Mouse (Mus musculus) heart, embryonic 15.5 days (tissue): ENCODE measurements at regions not wholly inside any gene's neighbourhood (a gene's known extent, or its start where the extent isn't known, plus 50 kb on each side); places are given as distances from the start of the nearest gene placed in this dataset.

Experiments used
- ATAC-seq: fragments of 200-750 bp; cut with Nextera tagmentation; replicated peaks from 2 replicates; pipeline ENCODE4 v1.8.0; 2017; ENCODE audit warnings: low read depth, moderate TSS enrichment; ENCODE audit not compliant: insufficient number of reproducible peaks, insufficient read depth, low FRiP score
- H3K27ac ChIP-seq: fragments of 300-500 bp; sonication (generic); 2 replicates; pipeline ENCODE4 v1.5.1; 2015; ENCODE audit warnings: mild to moderate bottlenecking, inconsistent platforms
- H3K27me3 ChIP-seq: fragments of 300-500 bp; sonication (generic); 2 replicates; pipeline ENCODE4 v1.6.1; 2015; ENCODE audit warnings: inconsistent platforms
- H3K36me3 ChIP-seq: fragments of 300-500 bp; sonication (generic); 2 replicates; pipeline ENCODE4 v1.6.1; 2015; ENCODE audit warnings: mild to moderate bottlenecking, inconsistent platforms
- H3K4me1 ChIP-seq: fragments of 300-500 bp; sonication (generic); replicated peaks from 2 replicates; pipeline ENCODE4 v1.6.1; 2015; ENCODE audit warnings: inconsistent platforms
- H3K4me2 ChIP-seq: fragments of 300-500 bp; sonication (generic); 2 replicates; pipeline ENCODE4 v1.6.1; 2015; ENCODE audit warnings: inconsistent platforms, mild to moderate bottlenecking, moderate library complexity
- H3K4me3 ChIP-seq: fragments of 300-500 bp; sonication (generic); 2 replicates; pipeline ENCODE4 v1.5.1; 2015; ENCODE audit warnings: mild to moderate bottlenecking, inconsistent platforms
- H3K9ac ChIP-seq: fragments of 300-500 bp; sonication (generic); 2 replicates; pipeline ENCODE4 v1.6.1; 2015; ENCODE audit warnings: mild to moderate bottlenecking, inconsistent platforms
- H3K9me3 ChIP-seq: fragments of 300-500 bp; sonication (generic); replicated peaks from 2 replicates; pipeline ENCODE4 v1.6.1; 2016; ENCODE audit warnings: inconsistent platforms
- WGBS: fragments of 180-500 bp; shearing (Covaris S2); methylation state at CpG from one replicate; pipeline ENCODE4 v1.1.7; 2015; ENCODE audit warnings: mixed read lengths; 5-methylcytosine and 5-hydroxymethylcytosine counted together

- H3K4me1 ChIP-seq: peaks cover 2% of the 10 kb centered on the region
- no peak overlapping the region for H3K4me2 ChIP-seq
- ATAC-seq: no peak
- WGBS: 65% methylated on average over 6 of the region's 6 CpGs
- H3K27me3 ChIP-seq: no peaks in the 10 kb centered on the region
- H3K27ac ChIP-seq: no peak overlapping the region
- H3K4me3 ChIP-seq: no peak overlapping the region
- no peaks in the 10 kb centered on the region for H3K36me3 ChIP-seq
- H3K9me3 ChIP-seq: no peaks in the 10 kb centered on the region
- no peak overlapping the region for H3K9ac ChIP-seq
These were observed 89.3 kb upstream of the Ifne start for GRCm38 (mm10) chr4:88969134-88969841.

GRCm38 (mm10) chr4:88959621-88960020, 79.6 kb upstream of the Ifne start:
- H3K27me3 ChIP-seq: no peaks in the 10 kb centered on the region
- peaks cover 5% of the 10 kb centered on the region for H3K4me1 ChIP-seq
- H3K4me3 ChIP-seq: no peak overlapping the region
- no peak overlapping the region for H3K4me2 ChIP-seq
- WGBS: 63% methylated on average over 3 of the region's 3 CpGs
- no peaks in the 10 kb centered on the region for H3K9me3 ChIP-seq
- no peak overlapping the region for H3K27ac ChIP-seq
- no peak overlapping the region for H3K9ac ChIP-seq
- ATAC-seq: no peak
- H3K36me3 ChIP-seq: no peaks in the 10 kb centered on the region

- Histone ChIP-seq H3K4me1 (peaks cover 5% of the 10 kb centered on the region), H3K27ac (no peak overlapping the region), H3K4me2 (no peak overlapping the region), H3K36me3 (no peaks in the 10 kb centered on the region), H3K4me3 (no peak overlapping the region), H3K9ac (no peak overlapping the region), H3K27me3 (no peaks in the 10 kb centered on the region), H3K9me3 (no peaks in the 10 kb centered on the region)
- no peak for ATAC-seq
- 66% methylated on average over 4 of the region's 4 CpGs for WGBS
These were observed 76.6 kb upstream of the Ifne start for GRCm38 (mm10) chr4:88956605-88957004.

GRCm38 (mm10) chr4:88956151-88956550, 76.2 kb upstream of the Ifne start:
- 0 out of 2 replicates have a peak overlapping the region, but pooled peaks have one; percentile 22 for H3K4me2 ChIP-seq
- no peak overlapping the region for H3K4me3 ChIP-seq
- ATAC-seq: no peak; the same call in 1 of the 2 replicates
- 28% methylated on average over 7 of the region's 7 CpGs for WGBS
- H3K9ac ChIP-seq: no peak overlapping the region
- no peaks in the 10 kb centered on the region for H3K27me3 ChIP-seq
- H3K9me3 ChIP-seq: no peaks in the 10 kb centered on the region
- H3K36me3 ChIP-seq: no peaks in the 10 kb centered on the region
- H3K4me1 ChIP-seq: peaks cover 7% of the 10 kb centered on the region
- no peak overlapping the region for H3K27ac ChIP-seq

GRCm38 (mm10) chr4:88955571-88955970, 75.6 kb upstream of the Ifne start:
- 58% methylated on average over 7 of the region's 7 CpGs for WGBS
- H3K4me2 ChIP-seq: 0 out of 2 replicates have a peak overlapping the region, but pooled peaks have one; percentile 22
- no peaks in the 10 kb centered on the region for H3K36me3 ChIP-seq
- no peak for ATAC-seq
- H3K4me3 ChIP-seq: no peak overlapping the region
- H3K27me3 ChIP-seq: no peaks in the 10 kb centered on the region
- H3K4me1 ChIP-seq: peaks cover 11% of the 10 kb centered on the region
- no peaks in the 10 kb centered on the region for H3K9me3 ChIP-seq
- H3K27ac ChIP-seq: no peak overlapping the region
- no peak overlapping the region for H3K9ac ChIP-seq

GRCm38 (mm10) chr4:88954045-88954444, 74.0 kb upstream of the Ifne start:
- Histone ChIP-seq H3K27ac (no peak overlapping the region), H3K9ac (no peak overlapping the region), H3K9me3 (no peaks in the 10 kb centered on the region), H3K4me2 (no peak overlapping the region), H3K4me1 (peaks cover 15% of the 10 kb centered on the region), H3K4me3 (no peak overlapping the region), H3K36me3 (no peaks in the 10 kb centered on the region), H3K27me3 (no peaks in the 10 kb centered on the region)
- 91% methylated on average over 3 of the region's 3 CpGs for WGBS
- no peak for ATAC-seq

- Histone ChIP-seq H3K27ac (peak overlapping the region; percentile 75), H3K4me1 (peaks cover 15% of the 10 kb centered on the region), H3K36me3 (no peaks in the 10 kb centered on the region), H3K27me3 (no peaks in the 10 kb centered on the region), H3K9me3 (no peaks in the 10 kb centered on the region), H3K4me3 (no peak overlapping the region), H3K9ac (no peak overlapping the region), H3K4me2 (peak overlapping the region; percentile 40)
- WGBS: 14% methylated on average over 1 of the region's 1 CpGs
- peak; percentile 68 for ATAC-seq
These were observed 71.0 kb upstream of the Ifne start for GRCm38 (mm10) chr4:88951034-88951336.

GRCm38 (mm10) chr4:88950181-88951033, 70.4 kb upstream of the Ifne start:
- Histone ChIP-seq H3K36me3 (no peaks in the 10 kb centered on the region), H3K4me3 (no peak overlapping the region), H3K9me3 (no peaks in the 10 kb centered on the region), H3K27ac (peak overlapping the region; percentile 75), H3K27me3 (no peaks in the 10 kb centered on the region), H3K4me1 (peaks cover 10% of the 10 kb centered on the region), H3K9ac (no peak overlapping the region), H3K4me2 (peak overlapping the region; percentile 40)
- peak; percentile 94 for ATAC-seq
- 19% methylated on average over 12 of the region's 12 CpGs for WGBS

GRCm38 (mm10) chr4:88948027-88948859, 68.2 kb upstream of the Ifne start:
- 82% methylated on average over 4 of the region's 4 CpGs for WGBS

GRCm38 (mm10) chr4:88941955-88942354, 62.0 kb upstream of the Ifne start:
- Histone ChIP-seq H3K9ac (no peak overlapping the region), H3K9me3 (no peaks in the 10 kb centered on the region), H3K36me3 (no peaks in the 10 kb centered on the region), H3K27ac (no peak overlapping the region), H3K4me1 (peaks cover 6% of the 10 kb centered on the region), H3K27me3 (peaks cover 20% of the 10 kb centered on the region), H3K4me3 (no peak overlapping the region), H3K4me2 (no peak overlapping the region)
- 76% methylated on average over 4 of the region's 4 CpGs for WGBS
- no peak for ATAC-seq

More at GRCm38 (mm10) chr4:88948027-88948859, 68.2 kb upstream of the Ifne start:
- no peaks in the 10 kb centered on the region for H3K36me3 ChIP-seq
- H3K9me3 ChIP-seq: no peaks in the 10 kb centered on the region
- no peak overlapping the region for H3K27ac ChIP-seq
- no peak overlapping the region for H3K4me2 ChIP-seq
- no peaks in the 10 kb centered on the region for H3K27me3 ChIP-seq
- no peak overlapping the region for H3K9ac ChIP-seq
- H3K4me1 ChIP-seq: peaks cover 10% of the 10 kb centered on the region
- H3K4me3 ChIP-seq: no peak overlapping the region
- ATAC-seq: no peak

- Histone ChIP-seq H3K9me3 (no peaks in the 10 kb centered on the region), H3K9ac (no peak overlapping the region), H3K27me3 (peaks cover 25% of the 10 kb centered on the region), H3K4me1 (peaks cover 6% of the 10 kb centered on the region), H3K4me2 (no peak overlapping the region), H3K4me3 (no peak overlapping the region), H3K36me3 (no peaks in the 10 kb centered on the region), H3K27ac (no peak overlapping the region)
- 81% methylated on average over 2 of the region's 2 CpGs for WGBS
- no peak for ATAC-seq
These were observed 60.7 kb upstream of the Ifne start for GRCm38 (mm10) chr4:88940670-88941069.
